Mouse (Mus musculus): ENCODE results near the gene Gm7697. TPM values are rescaled to one million over a fixed set of nuclear protein-coding genes. Genes with fewer than 3 reads are reported as not detected.
"Not testable (repeated sequence)": the region's sequence is repeated elsewhere in the genome, so short reads cannot be mapped to it uniquely, and the experiment has no call there.

Gene Gm7697
- not detected for total RNA-seq (2021)

DNA sequence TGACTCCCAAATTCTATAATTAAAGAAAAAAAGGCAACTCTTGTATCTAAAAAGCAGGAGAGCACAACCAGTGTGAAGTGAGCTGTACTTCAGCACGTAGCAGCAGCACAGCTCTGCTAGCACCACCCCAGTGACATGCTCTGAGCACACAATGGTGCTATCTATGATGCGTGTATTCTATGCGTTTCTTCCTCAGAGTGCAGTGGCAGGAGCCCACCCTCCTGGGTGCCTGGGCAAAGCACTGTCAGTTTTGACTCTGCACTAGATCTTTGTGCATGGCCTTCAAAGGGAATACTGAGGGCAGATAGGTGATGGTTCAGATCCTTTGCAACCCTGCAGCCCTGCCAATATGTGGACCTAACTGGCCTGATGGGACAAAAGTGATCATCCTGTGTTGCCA lies at the start of gene Gm7697:
Gene Gm7697, minus strand, starts transcription at position 101 of the 400 bp plus-strand sequence.
- intact Hi-C loops (cut with DNase I); DNase-seq (ENCODE audit: extremely low spot score in 1 of 2, low spot score in 2 of 2): not testable (repeated sequence)

DNA sequence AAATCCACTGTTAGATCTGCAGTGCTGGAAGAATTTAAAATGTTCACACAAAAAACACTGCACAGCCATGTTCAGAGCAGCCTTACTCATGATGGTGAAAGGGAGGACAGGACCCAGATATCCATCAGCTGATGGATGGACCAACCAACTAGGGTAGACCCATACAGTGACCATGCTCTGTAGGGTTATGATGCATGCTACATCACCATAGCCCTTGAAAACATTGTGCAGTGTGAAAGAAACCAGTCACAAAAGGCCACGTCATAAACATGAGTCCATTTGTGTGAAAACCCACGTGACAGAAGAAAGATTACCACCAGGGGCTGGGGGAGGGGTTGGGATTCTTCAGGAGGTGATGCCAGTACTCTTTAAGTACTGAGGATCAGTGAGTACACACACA lies 28.5 kb upstream of the Gm7697 start:
- intact Hi-C loops (cut with DNase I); DNase-seq (ENCODE audit: extremely low spot score in 1 of 2, low spot score in 2 of 2): not testable (repeated sequence)

DNA sequence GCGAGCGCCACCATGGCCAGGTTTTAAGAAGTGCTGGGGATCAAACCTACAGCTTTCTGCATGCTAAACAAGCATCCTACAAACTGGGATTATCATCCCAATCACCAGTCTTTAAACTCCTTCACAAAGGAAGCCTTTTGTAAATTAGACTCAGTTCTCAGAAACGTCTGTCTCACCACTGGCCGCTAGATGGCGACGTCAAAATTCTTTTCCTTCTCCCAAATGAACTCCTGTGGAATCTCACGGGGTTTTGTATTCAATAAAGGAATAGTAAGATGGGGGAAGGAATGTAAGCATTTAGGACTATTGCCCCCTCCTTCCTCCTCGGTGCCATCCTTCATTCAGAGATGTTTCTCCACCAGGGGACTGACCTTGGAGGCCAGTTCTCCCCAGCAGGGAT lies 26.8 kb upstream of the Gm7697 start:
- intact Hi-C loops (cut with DNase I): not testable (repeated sequence)

DNA sequence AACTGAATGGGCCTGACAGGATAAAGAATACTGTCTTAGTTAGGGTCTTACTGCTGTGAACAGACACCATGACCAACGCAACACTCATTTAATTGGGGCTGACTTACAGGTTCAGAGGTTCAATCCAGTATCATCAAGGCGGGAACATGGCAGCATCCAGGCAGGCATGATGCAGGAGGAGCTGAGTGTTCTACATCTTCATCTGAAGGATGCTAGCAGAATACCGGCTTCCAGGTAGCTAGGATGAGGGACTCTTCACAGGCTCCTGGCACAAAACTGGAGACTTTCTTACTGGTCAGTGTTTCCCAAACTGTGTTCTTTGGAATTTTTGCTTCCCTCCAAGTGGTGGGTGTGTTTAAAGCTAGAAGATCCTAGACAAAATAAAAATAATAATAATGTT lies 25.3 kb upstream of the Gm7697 start:
- DNase-seq (ENCODE audit: extremely low spot score in 1 of 2, low spot score in 2 of 2); intact Hi-C loops (cut with DNase I): not testable (repeated sequence)

More for the DNA sequence above, 26.8 kb upstream of the Gm7697 start:
- DNase-seq (ENCODE audit: extremely low spot score in 1 of 2, low spot score in 2 of 2): peak; percentile 68 to 70

DNA sequence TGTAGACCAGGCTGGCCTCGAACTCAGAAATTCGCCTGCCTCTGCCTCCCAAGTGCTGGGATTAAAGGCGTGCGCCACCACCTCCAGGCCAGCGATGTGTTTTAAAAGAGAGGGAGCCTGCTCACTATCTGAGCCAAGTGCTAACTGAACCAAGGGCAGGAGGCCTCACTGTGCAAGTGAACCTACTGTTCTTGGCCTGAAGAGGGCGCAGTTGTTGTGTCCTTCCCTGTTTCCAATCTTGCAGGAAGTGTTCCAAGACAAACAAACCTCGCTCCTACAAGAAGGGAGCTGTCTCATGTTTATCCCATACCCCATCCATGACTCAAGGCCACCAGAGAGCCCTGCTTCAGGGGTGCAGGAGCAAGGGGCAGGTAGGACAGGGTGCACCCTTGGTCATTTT lies 24.4 kb upstream of the Gm7697 start:
- DNase-seq (ENCODE audit: extremely low spot score in 1 of 2, low spot score in 2 of 2); intact Hi-C loops (cut with DNase I): not testable (repeated sequence)

DNA sequence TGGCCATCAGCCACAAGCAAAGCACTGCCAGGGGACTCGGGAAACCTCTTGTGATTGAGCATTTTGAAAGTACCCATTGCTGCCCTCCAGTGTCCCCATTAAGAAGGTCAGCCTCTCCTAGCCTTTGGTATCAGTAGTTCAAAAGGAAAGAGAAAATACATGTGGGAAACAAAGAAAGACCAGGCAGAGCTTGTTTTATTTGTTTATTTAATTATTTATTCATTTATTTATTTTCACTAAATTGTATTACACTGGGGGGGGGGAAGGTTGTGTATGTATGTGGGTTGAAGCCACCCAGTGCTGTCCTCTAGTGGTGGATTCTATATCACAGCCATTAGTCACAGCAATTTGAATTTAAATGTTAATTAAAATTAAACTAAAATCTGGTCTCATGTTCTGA lies 22.2 kb upstream of the Gm7697 start:
- intact Hi-C loops (cut with DNase I); DNase-seq (ENCODE audit: extremely low spot score in 1 of 2, low spot score in 2 of 2): not testable (repeated sequence)

DNA sequence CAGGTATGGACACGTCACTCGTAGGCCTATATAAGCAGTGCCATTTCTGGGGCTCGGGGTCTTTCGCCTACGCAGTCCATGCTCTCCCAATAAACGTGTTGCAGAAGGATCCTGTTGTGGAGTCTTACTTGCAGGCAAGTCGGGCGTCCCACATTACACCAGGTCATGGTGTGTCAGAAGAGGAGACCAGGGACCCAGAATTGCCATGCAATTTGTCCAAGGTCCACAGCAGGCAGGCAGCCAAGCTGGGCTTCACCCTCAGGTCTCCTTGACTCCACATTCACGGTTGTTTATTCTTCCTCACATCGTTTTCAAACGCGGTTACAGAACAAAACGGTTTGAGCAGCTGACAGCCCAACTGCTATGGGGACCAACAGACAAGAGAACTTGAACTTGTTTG lies 21.7 kb upstream of the Gm7697 start:
- peak in 1 of 2 experiments; percentile 34 for DNase-seq (ENCODE audit: extremely low spot score in 1 of 2, low spot score in 2 of 2)
- intact Hi-C loops (cut with DNase I): not testable (repeated sequence)

DNA sequence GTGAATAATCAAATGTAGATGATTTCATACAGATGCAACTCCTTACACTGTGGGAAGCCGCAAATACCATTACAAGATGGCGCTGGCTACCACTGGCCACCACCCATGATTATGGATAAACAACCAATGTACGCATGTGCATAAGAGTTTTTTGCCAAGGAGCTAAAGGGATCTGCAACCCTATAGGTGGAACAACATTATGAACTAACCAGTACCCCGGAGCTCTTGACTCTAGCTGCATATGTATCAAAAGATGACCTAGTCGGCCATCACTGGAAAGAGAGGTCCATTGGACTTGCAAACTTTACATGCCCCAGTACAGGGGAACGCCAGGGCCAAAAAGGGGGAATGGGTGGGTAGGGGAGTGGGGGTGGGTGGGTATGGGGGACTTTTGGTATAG lies 21.2 kb upstream of the Gm7697 start:
- intact Hi-C loops (cut with DNase I); DNase-seq (ENCODE audit: extremely low spot score in 1 of 2, low spot score in 2 of 2): not testable (repeated sequence)

DNA sequence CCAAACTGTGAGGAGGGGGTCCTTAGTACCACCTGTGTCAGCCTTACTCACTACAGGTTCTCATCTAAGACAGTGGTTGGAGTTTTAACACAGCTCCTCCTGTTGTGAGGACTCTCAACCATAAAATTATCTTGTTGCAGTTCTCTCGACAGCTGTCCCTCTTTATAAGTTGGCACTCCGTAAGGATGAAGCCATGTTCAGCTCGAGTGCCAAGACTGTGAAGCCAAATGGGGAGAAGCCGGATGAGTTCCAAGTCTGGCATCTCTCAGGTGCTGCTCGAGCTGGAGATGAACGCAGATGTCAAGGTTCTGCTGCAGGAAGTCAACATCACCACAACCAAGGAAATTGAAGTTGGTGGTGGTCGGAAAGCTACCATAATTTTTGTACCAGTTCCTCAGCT lies 18.0 kb upstream of the Gm7697 start:
- intact Hi-C loops (cut with DNase I): not testable (repeated sequence)

DNA sequence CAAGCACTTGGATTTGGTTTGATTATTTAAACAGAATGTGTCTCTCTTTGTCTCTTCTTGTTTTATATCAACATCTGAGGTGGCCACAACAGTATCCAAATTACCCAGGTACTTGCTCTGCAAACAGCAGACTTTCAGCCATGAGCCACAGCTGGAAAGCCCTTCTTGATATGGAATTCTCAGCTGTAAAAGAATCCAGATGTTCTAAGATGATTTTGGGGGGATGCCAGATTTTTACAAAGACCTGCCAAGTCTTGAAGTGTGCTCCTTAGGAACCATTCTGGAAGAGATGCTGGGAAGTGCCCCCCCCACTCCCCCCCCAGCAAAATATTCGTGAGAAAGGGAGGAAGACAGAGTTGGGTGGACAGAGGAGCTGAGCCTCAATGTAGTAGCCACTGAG lies 17.6 kb upstream of the Gm7697 start:
- intact Hi-C loops (cut with DNase I): not testable (repeated sequence)

More for the DNA sequence above, 18.0 kb upstream of the Gm7697 start:
- DNase-seq (ENCODE audit: extremely low spot score in 1 of 2, low spot score in 2 of 2): not testable (repeated sequence)

DNA sequence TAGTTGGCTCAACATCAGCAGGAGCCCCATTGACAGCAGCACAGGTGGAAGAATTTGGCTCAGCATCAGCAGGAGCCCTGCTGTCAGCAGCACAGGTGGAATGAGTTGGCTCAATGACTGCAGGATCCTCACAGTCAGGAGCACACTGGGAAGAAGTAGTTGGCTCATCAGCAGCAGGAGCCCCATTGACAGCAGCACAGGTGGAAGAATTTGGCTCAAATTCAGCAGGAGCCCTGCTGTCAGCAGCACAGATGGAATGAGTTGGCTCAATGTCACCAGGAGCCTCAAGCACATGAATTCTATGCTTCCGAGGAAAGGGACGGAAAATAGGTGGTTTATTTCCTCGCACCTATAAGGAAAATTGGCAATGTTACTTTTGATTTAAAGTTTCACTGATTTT lies 47.8 kb downstream of the Gm7697 start:
- DNase-seq (ENCODE audit: extremely low spot score in 1 of 2, low spot score in 2 of 2); intact Hi-C loops (cut with DNase I): not testable (repeated sequence)

More for the DNA sequence above, 17.6 kb upstream of the Gm7697 start:
- not testable (repeated sequence) for DNase-seq (ENCODE audit: extremely low spot score in 1 of 2, low spot score in 2 of 2)

DNA sequence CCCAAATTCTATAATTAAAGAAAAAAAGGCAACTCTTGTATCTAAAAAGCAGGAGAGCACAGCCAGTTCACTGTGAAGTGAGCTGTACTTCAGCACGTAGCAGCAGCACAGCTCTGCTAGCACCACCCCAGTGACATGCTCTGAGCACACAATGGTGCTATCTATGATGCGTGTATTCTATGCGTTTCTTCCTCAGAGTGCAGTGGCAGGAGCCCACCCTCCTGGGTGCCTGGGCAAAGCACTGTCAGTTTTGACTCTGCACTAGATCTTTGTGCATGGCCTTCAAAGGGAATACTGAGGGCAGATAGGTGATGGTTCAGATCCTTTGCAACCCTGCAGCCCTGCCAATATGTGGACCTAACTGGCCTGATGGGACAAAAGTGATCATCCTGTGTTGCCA lies 69.3 kb downstream of the Gm7697 start, which contains the start of gene Gm9495:
Gene Gm9495, minus strand, starts transcription at position 101 of the 400 bp plus-strand sequence.
- intact Hi-C loops (cut with DNase I); DNase-seq (ENCODE audit: extremely low spot score in 1 of 2, low spot score in 2 of 2): not testable (repeated sequence)

Other genes starting within 250 kb of the Gm7697 start
- under 1 TPM; 0.13 to 0.22 TPM for gene Gm9495, start 69.4 kb downstream of the Gm7697 start, total RNA-seq (2021)
- 10 to 100 TPM; 17.3 to 18.6 TPM for gene Zfp868, start 102.6 kb upstream of the Gm7697 start, total RNA-seq (2021)
- 1 to 10 TPM; 3.1 to 3.5 TPM for gene Zfp964, start 131.5 kb upstream of the Gm7697 start, total RNA-seq (2021)
- 10 to 100 TPM; 16.8 to 17.1 TPM for gene Zfp869, start 187.7 kb upstream of the Gm7697 start, total RNA-seq (2021)
- gene Zfp963, start 227.0 kb upstream of the Gm7697 start, total RNA-seq (2021): 1 to 10 TPM; 3.9 to 4.5 TPM